Mouse (Mus musculus) testis, adult 2 months (tissue): ENCODE measurements around the gene Myadm.

Experiments used
- CTCF ChIP-seq: fragments of 200-500 bp; IDR thresholded peaks from 2 replicates; pipeline ENCODE4 v1.5.1; 2012; ENCODE audit warnings: low read depth, mild to moderate bottlenecking, inconsistent platforms, low read length, moderate library complexity; ENCODE audit not compliant: control insufficient read depth, insufficient read depth, insufficient replicate concordance
- POLR2A ChIP-seq: fragments of 200-500 bp; IDR thresholded peaks from 2 replicates; pipeline ENCODE4 v1.6.1; 2012; ENCODE audit warnings: low read depth, mild to moderate bottlenecking, inconsistent platforms, low read length, moderate library complexity; ENCODE audit not compliant: control insufficient read depth

GRCm38 (mm10) chr7:3323826-3324225, 34.9 kb downstream of the Myadm start:
- TF ChIP-seq POLR2A: no peak
- no peak for TF ChIP-seq CTCF
